Mouse (Mus musculus): ENCODE data around the gene Dbndd2.

The Dbndd2 gene

DNA sequence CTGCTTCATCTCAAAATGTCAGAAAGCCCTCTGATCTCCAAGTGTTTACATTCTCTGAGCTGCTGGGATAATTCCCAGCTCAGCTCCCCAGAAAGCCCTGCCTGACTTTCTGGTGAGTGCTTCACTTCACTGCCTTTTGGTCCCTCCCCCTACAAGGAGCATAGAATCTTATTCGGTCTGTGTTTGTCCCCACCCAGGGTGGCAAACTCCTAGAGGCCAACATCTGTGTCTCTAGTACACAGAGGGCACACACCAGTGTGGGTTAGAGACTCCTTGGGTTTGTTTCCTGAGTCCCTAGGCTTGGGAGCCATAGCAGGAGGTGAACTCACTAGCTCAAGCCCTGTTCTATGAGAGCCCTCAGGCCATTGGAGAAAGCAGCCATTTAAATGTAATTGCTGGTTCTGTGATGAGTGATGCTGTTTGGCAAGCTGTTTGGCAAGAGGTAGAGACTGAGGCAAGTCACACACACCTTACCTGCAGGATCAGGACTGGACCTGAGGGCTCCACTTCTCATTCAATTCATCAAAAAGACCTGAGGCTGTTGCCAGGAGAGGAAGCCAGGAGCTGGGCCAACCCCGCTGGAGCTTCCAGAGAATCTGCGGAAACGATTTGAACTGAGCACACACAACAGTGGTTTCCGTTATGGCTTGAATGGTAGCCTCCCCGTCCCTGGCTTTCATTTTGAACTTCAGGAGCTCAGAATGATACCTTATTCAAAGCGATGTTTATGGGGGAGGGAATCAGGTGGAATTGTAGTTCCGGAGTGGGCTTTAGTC is 54.9 kb downstream of the Dbndd2 start:
- no peak for DNase-seq (ENCODE audit: low spot score)

DNA sequence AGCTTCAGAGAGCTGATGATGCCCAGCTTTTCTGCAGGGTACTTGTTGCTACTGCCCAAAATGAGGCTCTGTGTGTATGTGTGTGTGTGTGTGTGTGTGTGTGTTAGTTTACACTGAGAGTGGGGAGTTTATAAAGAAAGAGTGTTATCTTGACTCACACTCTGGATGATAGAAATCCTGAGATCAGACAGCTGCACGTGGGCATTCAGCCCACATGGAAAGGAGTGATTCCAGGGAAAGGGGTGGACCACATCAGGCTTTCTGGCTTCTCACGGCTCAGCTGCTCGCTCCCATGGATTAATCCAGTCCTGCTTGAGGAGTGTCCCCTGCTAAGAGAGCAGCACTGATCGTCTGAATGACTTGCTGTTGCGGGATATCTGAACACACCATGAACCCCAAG is 56.2 kb downstream of the Dbndd2 start:
- DNase-seq (ENCODE audit: low spot score): no peak

DNA sequence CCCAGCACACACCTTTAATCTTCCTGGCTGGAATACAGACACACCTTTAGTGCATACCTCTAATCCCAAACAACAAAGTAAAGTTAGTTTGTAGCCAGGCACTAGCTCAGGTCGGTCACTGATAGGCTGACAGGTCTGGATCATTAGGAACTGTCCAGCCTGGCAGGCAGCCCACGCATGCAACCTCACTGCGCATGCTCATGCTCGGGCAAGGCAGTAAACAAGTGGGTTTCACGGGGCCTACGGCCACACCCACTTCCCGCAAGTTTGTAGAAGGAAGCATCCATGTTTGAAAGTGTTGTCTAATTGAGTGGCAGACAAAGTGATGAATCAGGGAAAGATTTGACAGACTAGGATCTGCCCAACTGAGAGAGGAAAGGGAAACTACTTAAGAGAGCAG is 56.7 kb downstream of the Dbndd2 start:
- no peak for DNase-seq (ENCODE audit: low spot score)

All from T-cell, adult 2 months (primary cell).